Mouse (Mus musculus) adrenal gland, postnatal 25 days (tissue): Measurements from ENCODE around the gene Xcl1. TPM values are rescaled to one million over a fixed set of nuclear protein-coding genes. Genes with fewer than 3 reads are reported as not detected.
"Not testable (repeated sequence)": the region's sequence is repeated elsewhere in the genome, so short reads cannot be mapped to it uniquely, and the experiment has no call there.

ENCODE experiments used
- DNase-seq: peaks from one replicate; pipeline ENCODE4 v3.0.0; 2021; ENCODE audit warnings: mixed read lengths
- long read RNA-seq: library from polyadenylated mRNA; stranded (forward); transcript quantifications from one replicate; pipeline ENCODE4 v2.0.0, GENCODE M21; 2021
- total RNA-seq: library from RNA; stranded (reverse); gene quantifications from 2 replicates; pipeline ENCODE4 v1.2.3, GENCODE M21; 2021

The Xcl1 gene
- total RNA-seq, result not detected in 2 replicates
- long read RNA-seq, result 0 reads

- no peak for DNase-seq
These were observed at the start of gene Xcl1 for GRCm38 (mm10) chr1:164935477-164936044. TSS of gene Xcl1 (minus strand) at chr1:164935527.

GRCm38 (mm10) chr1:164984681-164985080 is 49.4 kb upstream of the Xcl1 start:
- not testable (repeated sequence) for DNase-seq

DNA sequence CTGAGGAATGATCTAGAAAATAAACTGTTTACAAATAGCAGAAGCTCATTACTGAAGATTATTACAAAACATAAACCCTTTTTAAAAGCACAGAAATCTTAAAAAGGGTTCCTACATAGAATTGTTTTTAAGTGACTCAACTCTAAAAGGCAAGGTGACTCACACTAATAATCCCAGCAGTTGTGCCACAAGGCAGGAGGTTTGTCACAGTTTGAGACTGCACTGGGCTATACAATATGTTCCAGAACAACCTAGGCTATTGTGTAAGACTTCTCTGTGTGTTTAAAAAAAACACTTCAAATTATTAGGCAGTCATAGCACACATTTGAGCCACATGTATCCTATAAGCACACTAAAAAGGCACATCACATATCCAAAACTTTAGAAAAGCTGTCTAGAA is 42.0 kb upstream of the Xcl1 start:
- no peak for DNase-seq

GRCm38 (mm10) chr1:164975729-164976128 is 40.4 kb upstream of the Xcl1 start:
- no peak for DNase-seq

DNA sequence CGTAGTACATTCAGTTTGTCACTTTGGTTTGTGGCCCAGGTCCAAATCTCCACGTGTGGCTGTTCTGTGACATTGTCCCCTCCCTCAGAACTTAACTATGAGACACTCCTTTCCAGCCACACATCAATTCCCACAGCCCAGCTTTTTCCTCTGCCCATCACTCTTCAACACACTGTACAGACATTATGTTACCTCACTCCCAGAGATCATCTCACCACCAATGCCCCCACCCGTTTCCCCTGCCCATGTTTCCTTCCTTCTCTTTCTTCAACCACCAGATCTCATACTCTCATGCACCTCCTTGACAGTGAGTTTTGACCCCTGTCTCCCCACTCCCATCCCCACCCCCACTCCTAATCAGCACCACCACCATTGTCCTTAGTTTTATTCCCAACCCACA is 39.9 kb upstream of the Xcl1 start:
- no peak for DNase-seq

DNA sequence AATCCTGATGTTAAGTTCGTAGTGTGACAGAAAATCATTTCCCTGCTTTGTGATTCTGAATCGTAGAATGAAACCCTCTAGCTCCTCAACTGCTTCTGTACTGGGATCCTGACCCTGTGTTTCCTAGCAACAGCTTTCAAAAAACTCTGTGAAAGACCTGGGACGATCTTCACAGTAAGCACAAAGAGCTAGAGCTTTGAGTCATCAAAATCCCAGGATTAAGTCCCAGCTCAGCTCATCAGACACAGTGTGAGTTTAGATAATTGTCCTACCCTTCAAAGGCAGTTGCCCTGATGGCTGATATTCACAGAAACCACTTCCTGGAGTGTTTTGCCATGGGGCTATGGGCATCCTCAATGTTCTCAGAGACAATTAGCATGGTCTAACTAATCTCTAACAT is 38.5 kb upstream of the Xcl1 start:
- DNase-seq, result no peak

- no peak for DNase-seq
These were observed 38.0 kb upstream of the Xcl1 start for GRCm38 (mm10) chr1:164973341-164973740.

GRCm38 (mm10) chr1:164972744-164973143 is 37.4 kb upstream of the Xcl1 start:
- no peak for DNase-seq

GRCm38 (mm10) chr1:164966095-164966698 is 30.9 kb upstream of the Xcl1 start:
- DNase-seq, result no peak

DNA sequence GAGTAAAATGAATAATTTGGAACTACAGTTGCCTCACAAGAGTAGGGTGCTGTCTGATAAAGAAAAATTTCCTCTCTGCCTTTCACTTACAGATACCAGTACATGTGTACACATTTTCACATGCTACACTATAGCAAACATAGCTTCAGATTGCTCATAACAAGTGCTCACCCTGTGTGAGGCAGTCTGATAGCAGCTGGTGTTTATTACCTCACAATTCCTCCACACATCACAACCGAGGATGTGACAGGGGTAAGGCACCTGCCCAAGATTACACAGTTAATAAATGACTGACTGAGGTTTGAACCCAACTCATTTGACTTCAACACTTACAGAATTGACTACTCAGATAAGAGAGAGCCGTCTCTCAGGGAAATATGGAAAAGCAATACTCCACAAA is 25.3 kb upstream of the Xcl1 start:
- DNase-seq, result no peak

DNA sequence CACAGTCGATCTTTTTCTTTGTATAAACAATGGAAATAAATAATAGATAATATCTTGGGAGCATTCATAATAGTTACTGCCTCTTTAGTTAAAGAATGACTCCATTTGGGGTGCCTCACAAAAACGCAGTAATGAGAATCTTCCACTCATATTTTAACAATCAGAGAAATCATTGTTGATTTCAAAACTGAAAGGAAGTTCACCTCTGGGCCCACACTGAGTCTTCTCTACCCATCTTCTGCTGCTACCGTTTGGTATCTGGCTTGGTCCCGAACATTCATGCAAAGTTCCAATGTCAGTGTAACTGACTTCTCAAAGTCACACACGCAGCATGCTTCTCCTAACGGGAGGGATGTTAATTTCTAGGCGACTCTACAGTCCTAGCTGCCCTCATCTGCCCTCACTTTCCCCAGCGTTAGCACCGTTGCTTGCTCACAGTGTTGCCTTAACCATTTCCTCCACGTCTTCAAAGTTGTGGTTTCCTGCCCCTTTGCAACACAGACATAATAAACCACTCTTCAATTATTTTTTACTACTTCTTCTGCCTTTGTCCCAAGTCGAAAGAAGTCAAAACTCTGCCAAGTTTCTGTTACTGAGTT is 24.6 kb upstream of the Xcl1 start:
- DNase-seq, result no peak

GRCm38 (mm10) chr1:164959160-164959559 is 23.8 kb upstream of the Xcl1 start:
- no peak for DNase-seq

GRCm38 (mm10) chr1:164957974-164958373 is 22.6 kb upstream of the Xcl1 start:
- DNase-seq, result no peak

GRCm38 (mm10) chr1:164956725-164957399 is 21.5 kb upstream of the Xcl1 start:
- DNase-seq, result no peak

DNA sequence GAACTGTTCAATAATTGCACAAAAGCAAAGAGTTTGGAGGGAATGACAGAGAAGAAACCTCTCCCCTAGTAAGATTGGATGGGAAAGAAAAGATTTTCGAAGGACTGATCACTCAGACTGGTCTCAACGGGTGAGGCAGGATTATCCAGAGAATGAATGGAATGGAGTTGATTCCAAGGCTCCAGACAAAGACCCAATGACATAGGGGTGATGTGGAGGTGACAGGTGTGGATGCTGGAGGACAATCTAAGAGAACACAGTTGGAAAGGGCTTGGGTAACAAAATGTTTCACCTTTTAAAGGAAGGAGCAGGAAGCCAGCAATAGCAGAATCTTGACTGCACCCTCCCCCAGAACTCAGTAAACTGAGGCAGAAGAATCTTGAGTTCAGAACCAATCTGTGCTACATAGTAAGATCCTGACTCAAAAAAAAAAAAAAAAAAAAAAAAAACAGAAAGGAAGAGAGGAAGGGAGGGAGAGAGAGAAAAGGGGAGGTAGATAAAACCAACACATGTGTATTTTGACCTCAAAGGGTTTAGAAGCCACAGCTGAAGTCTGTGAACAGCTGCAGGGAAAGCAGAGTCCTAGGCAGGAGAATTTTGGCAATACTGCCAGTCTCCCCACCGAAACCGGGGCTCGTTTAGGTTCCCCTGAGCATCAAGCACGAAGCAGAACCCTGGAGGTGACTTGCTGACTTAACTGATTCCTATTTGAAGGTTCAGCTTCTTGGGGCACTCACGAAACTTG is 20.3 kb upstream of the Xcl1 start:
- DNase-seq, result no peak

GRCm38 (mm10) chr1:164953574-164953973 is 18.2 kb upstream of the Xcl1 start:
- DNase-seq, result no peak

DNA sequence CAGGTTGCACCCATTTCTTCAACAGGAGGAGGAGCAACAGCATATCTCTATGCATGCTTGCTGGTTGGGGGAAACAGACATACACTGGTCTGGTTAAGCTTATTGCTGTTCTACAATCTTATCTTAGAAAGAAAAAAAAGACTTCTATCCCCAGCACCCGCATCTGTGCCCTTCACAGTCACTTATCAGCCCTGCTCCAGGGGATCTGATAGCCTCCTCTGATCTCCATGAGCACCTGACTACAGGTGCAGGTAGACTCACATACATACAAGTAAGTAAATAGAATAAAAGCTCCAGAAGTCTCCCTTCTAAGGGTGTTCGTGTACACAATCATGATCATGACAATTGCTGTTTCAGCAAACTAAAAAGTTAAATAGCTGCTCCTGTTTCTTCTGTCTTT is 733 bp upstream of the Xcl1 start:
- DNase-seq, result no peak

DNA sequence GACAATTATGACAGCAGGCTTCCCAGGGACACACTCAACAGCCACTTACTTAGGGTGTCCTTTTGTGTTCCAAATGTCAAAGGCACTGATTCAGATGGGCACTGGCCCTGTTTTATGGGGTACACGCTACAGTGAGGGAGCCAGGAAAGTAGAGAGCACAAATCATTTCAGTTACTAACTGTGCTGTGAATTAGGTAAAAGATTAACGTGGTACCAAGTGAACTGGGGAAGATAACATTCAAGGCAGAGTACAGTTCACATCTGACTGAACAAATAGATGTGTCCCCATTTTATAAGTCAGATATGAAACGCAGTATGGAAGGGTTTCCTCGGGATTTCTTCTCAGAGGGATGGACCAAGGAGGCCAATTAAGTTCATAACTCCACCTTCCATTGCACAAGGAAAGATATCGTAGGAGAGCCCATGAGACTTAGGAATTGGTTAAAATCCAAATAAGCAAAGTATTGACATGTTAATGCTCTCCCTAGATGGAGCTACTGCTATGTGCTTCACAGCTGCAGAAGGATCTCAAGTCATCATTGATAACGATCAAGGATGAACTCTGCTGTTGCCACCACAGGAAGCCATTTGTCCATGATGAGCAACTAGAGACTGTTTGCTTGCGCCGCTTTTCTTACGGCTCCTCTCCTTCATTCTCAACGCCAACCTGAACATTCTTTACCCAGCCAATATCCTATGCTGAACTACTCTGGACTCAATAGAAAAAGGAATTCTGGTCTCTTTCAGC is 1.7 kb downstream of the Xcl1 start:
- no peak for DNase-seq

- DNase-seq, result no peak
These were observed 4.2 kb downstream of the Xcl1 start for GRCm38 (mm10) chr1:164931135-164931534.

DNA sequence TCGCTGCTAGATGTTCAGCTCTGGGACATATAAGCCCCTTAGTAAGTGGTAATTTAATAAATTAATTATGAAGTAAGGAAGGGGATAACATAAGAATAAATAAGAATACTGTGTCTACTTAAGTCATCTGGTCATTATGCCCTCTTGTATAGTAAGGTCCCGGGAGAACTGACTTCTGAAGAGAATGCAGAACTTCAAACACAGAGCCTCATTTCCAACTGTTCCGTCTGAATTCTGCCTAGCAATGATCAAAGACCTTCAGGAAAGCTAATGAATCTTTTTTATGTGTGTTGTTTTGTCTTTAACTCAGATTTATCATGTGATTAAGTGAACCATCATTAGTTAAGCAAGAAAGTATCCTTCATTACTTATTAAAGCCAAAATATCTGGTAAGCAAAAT is 5.3 kb downstream of the Xcl1 start:
- no peak for DNase-seq

GRCm38 (mm10) chr1:164926534-164927160 is 8.7 kb downstream of the Xcl1 start:
- DNase-seq, result peak; percentile 3

DNA sequence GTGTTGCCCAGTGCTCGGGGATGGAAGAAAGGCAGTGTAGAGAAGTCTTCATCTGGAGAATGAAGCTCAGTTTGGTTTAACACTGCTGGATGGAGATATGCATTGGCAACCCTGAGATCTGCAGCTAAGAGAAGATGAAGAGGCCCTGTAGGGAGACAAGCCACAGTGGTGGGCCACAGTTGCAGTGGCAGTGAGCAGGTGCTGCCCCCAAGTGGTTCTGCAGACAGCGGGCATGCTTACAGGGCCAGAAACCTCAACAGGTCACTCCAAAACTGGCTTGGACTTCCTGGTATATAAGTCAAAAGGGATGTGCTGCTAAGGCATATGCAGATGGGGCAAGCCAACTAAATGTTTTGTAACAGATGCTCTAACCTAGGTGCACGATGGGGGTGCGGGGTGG is 30.3 kb downstream of the Xcl1 start:
- peak; percentile 61 for DNase-seq
